Mouse (Mus musculus): ENCODE measurements around the gene Samd8.

DNA sequence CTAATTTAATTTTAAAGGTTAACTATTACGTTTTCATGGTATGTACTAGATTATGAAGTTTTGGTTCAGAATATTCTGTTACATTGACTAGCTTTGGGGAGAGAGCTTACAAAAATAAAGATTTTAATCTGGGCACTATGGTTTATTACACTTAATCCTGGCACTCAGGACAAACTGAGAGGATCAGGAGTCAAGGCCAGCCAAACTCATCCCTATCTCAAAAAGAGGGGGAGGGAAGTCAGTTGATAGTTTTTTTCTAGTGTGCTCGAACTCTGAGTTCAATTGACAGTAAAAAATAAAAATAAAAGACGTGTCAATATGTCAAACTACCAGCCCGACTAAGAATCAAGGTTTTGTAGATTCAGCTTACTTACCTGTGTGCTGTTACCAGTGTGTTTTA, 3.0 kb downstream of the Samd8 start:
- TF ChIP-seq CTCF (IDR thresholded peaks at IDR 0.05; ENCODE audit: insufficient read depth, low read length) = no peak
- no peak for TF ChIP-seq POLR2A (IDR thresholded peaks at IDR 0.05; ENCODE audit: borderline replicate concordance, extremely low read depth, low read depth, low read length)
